Mouse (Mus musculus): Measurements from ENCODE around the gene Cers3. TPM values are rescaled to one million over a fixed set of nuclear protein-coding genes. Genes with fewer than 3 reads are reported as not detected.
A peak's percentile ranks its signal among the peaks of the same experiment; 100 is the strongest.

Gene Cers3
- polyA plus RNA-seq, 1 experiment: not detected

- H3K4me3 ChIP-seq (ENCODE audit: insufficient read depth, low read depth, low read length): no peak overlapping the region
These were observed 98.7 kb downstream of the Cers3 start for GRCm38 (mm10) chr7:66842021-66842420.

GRCm38 (mm10) chr7:66843846-66844245 lies 100.5 kb downstream of the Cers3 start:
- H3K4me3 ChIP-seq (ENCODE audit: insufficient read depth, low read depth, low read length): no peak overlapping the region
- 83% methylated on average over 2 of the region's 2 CpGs for WGBS
- H3K27ac ChIP-seq (ENCODE audit: insufficient read depth, low read depth, low read length): no peak overlapping the region
- TF ChIP-seq POLR2A (IDR thresholded peaks at IDR 0.05; ENCODE audit: insufficient read depth, low read depth, low read length) (no peak), CTCF (IDR thresholded peaks at IDR 0.05; ENCODE audit: insufficient read depth, low read depth, low read length) (no peak)
- H3K4me1 ChIP-seq (ENCODE audit: control insufficient read depth, insufficient read depth, low read length): peaks cover 13% of the 10 kb centered on the region

More at GRCm38 (mm10) chr7:66842021-66842420, 98.7 kb downstream of the Cers3 start:
- Histone ChIP-seq H3K4me1 (ENCODE audit: control insufficient read depth, insufficient read depth, low read length) (peaks cover 13% of the 10 kb centered on the region), H3K27ac (ENCODE audit: insufficient read depth, low read depth, low read length) (no peak overlapping the region)
- 22% methylated on average over 10 of the region's 10 CpGs for WGBS
- TF ChIP-seq CTCF (IDR thresholded peaks at IDR 0.05; ENCODE audit: insufficient read depth, low read depth, low read length) (peak; percentile 61), POLR2A (IDR thresholded peaks at IDR 0.05; ENCODE audit: insufficient read depth, low read depth, low read length) (no peak)

GRCm38 (mm10) chr7:66846582-66846981 lies 103.3 kb downstream of the Cers3 start:
- no peak overlapping the region for H3K27ac ChIP-seq (ENCODE audit: insufficient read depth, low read depth, low read length)
- TF ChIP-seq POLR2A (IDR thresholded peaks at IDR 0.05; ENCODE audit: insufficient read depth, low read depth, low read length) (no peak), CTCF (IDR thresholded peaks at IDR 0.05; ENCODE audit: insufficient read depth, low read depth, low read length) (no peak)
- peaks cover 6% of the 10 kb centered on the region for H3K4me1 ChIP-seq (ENCODE audit: control insufficient read depth, insufficient read depth, low read length)
- WGBS: 86% methylated on average over 6 of the region's 6 CpGs
- no peak overlapping the region for H3K4me3 ChIP-seq (ENCODE audit: insufficient read depth, low read depth, low read length)

- WGBS: 96% methylated on average over 9 of the region's 9 CpGs
- Histone ChIP-seq H3K4me1 (ENCODE audit: control insufficient read depth, insufficient read depth, low read length) (peaks cover 8% of the 10 kb centered on the region), H3K27ac (ENCODE audit: insufficient read depth, low read depth, low read length) (no peak overlapping the region), H3K4me3 (ENCODE audit: insufficient read depth, low read depth, low read length) (no peak overlapping the region)
- TF ChIP-seq POLR2A (IDR thresholded peaks at IDR 0.05; ENCODE audit: insufficient read depth, low read depth, low read length) (no peak), CTCF (IDR thresholded peaks at IDR 0.05; ENCODE audit: insufficient read depth, low read depth, low read length) (no peak)
These were observed 104.0 kb downstream of the Cers3 start for GRCm38 (mm10) chr7:66847299-66847698.

GRCm38 (mm10) chr7:66849316-66849715 lies 106.0 kb downstream of the Cers3 start:
- Histone ChIP-seq H3K4me1 (ENCODE audit: control insufficient read depth, insufficient read depth, low read length) (peaks cover 8% of the 10 kb centered on the region; the same call in 1 of the 2 replicates), H3K27ac (ENCODE audit: insufficient read depth, low read depth, low read length) (no peak overlapping the region), H3K4me3 (ENCODE audit: insufficient read depth, low read depth, low read length) (no peak overlapping the region)
- no peak for TF ChIP-seq POLR2A (IDR thresholded peaks at IDR 0.05; ENCODE audit: insufficient read depth, low read depth, low read length)
- TF ChIP-seq CTCF (IDR thresholded peaks at IDR 0.05; ENCODE audit: insufficient read depth, low read depth, low read length): no peak
- 97% methylated on average over 6 of the region's 6 CpGs for WGBS

GRCm38 (mm10) chr7:66852164-66852563 lies 108.9 kb downstream of the Cers3 start:
- peak overlapping the region; percentile 19; the same call in 1 of the 2 replicates for H3K27ac ChIP-seq (ENCODE audit: insufficient read depth, low read depth, low read length)
- H3K4me3 ChIP-seq (ENCODE audit: insufficient read depth, low read depth, low read length): no peak overlapping the region
- 29% methylated on average over 3 of the region's 3 CpGs for WGBS
- no peak for TF ChIP-seq CTCF (IDR thresholded peaks at IDR 0.05; ENCODE audit: insufficient read depth, low read depth, low read length)
- no peak for TF ChIP-seq POLR2A (IDR thresholded peaks at IDR 0.05; ENCODE audit: insufficient read depth, low read depth, low read length)
- H3K4me1 ChIP-seq (ENCODE audit: control insufficient read depth, insufficient read depth, low read length): peaks cover 8% of the 10 kb centered on the region; the same call in 1 of the 2 replicates

GRCm38 (mm10) chr7:66857610-66858009 lies 114.3 kb downstream of the Cers3 start:
- TF ChIP-seq POLR2A (IDR thresholded peaks at IDR 0.05; ENCODE audit: insufficient read depth, low read depth, low read length): no peak
- no peak for TF ChIP-seq CTCF (IDR thresholded peaks at IDR 0.05; ENCODE audit: insufficient read depth, low read depth, low read length)
- no peak overlapping the region for H3K27ac ChIP-seq (ENCODE audit: insufficient read depth, low read depth, low read length)
- H3K4me1 ChIP-seq (ENCODE audit: control insufficient read depth, insufficient read depth, low read length): peaks cover 3% of the 10 kb centered on the region; the same call in 1 of the 2 replicates
- WGBS: 29% methylated on average over 1 of the region's 1 CpGs
- no peak overlapping the region for H3K4me3 ChIP-seq (ENCODE audit: insufficient read depth, low read depth, low read length)

GRCm38 (mm10) chr7:66858247-66859075 lies 115.2 kb downstream of the Cers3 start:
- WGBS: 63% methylated on average over 12 of the region's 12 CpGs
- Histone ChIP-seq H3K27ac (ENCODE audit: insufficient read depth, low read depth, low read length) (no peak overlapping the region), H3K4me1 (ENCODE audit: control insufficient read depth, insufficient read depth, low read length) (peaks cover 4% of the 10 kb centered on the region), H3K4me3 (ENCODE audit: insufficient read depth, low read depth, low read length) (no peak overlapping the region)
- no peak for TF ChIP-seq CTCF (IDR thresholded peaks at IDR 0.05; ENCODE audit: insufficient read depth, low read depth, low read length)
- TF ChIP-seq POLR2A (IDR thresholded peaks at IDR 0.05; ENCODE audit: insufficient read depth, low read depth, low read length): no peak

- WGBS: 75% methylated on average over 5 of the region's 5 CpGs
- H3K27ac ChIP-seq (ENCODE audit: insufficient read depth, low read depth, low read length): no peak overlapping the region
- TF ChIP-seq CTCF (IDR thresholded peaks at IDR 0.05; ENCODE audit: insufficient read depth, low read depth, low read length) (no peak), POLR2A (IDR thresholded peaks at IDR 0.05; ENCODE audit: insufficient read depth, low read depth, low read length) (no peak)
These were observed 115.9 kb downstream of the Cers3 start for GRCm38 (mm10) chr7:66859220-66859619.

More at GRCm38 (mm10) chr7:66859220-66859619, 115.9 kb downstream of the Cers3 start:
- peaks cover 6% of the 10 kb centered on the region for H3K4me1 ChIP-seq (ENCODE audit: control insufficient read depth, insufficient read depth, low read length)
- no peak overlapping the region for H3K4me3 ChIP-seq (ENCODE audit: insufficient read depth, low read depth, low read length)
